25 mouse cellular contexts compared by ENCODE assay signal in the genomic region with DNA sequence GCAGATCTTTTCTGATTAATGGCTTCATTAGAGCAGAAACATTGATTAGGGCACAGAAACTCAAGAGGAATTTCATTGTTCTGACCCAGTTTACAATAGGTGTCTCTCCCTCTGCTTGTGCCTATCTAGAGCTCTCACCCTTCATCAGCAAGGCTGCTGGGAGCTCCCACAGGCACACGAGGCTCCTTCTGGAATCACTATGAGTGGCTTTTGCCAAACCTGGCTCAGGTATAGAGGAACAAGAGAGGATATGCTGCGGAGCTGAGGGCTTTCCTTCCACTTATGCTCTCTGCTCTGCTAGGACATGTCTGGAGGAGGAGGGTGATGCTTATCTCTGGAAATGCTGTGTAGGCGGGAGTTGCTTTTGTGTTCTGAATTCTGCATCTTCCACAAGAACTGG.
A peak's percentile ranks its signal among the peaks of the same experiment; 100 is the strongest.
DNase-seq lines count a peak whose midpoint lies in the region; ATAC-seq lines count a peak whose summit lies in the region.
"Had no signal": no experiment of that assay in that cellular context is flagged by ENCODE, and none has a peak within 500 bp of the region (broad histone marks: within the 10 kb centered on the region; RNA-seq: fewer than 3 reads in every experiment).

No protein-coding gene starts in this region.

- intact Hi-C loops in heart, postnatal 14 days (cut with DNase I): no loop called here

- ATAC-seq in frontal cortex, adult (ENCODE audit: low TSS enrichment): peak; percentile 52; the same call in 1 of the 2 replicates
- ATAC-seq: CD4-positive, CD25-positive, alpha-beta regulatory T cell, adult 4 months; forebrain, embryonic 13.5 days; forebrain, embryonic 15.5 days; forebrain, postnatal 0 days had no signal

- 68% methylated on average over 3 of the region's 3 CpGs for WGBS in heart, embryonic 10.5 days

- no peak for DNase-seq in frontal cortex, adult 2 months (ENCODE audit: extremely low spot score in 1 of 2, low spot score in 1 of 2)
- DNase-seq in heart, embryonic 10.5 days (ENCODE audit: low spot score): peak; percentile 56
- DNase-seq in heart, postnatal 14 days: no peak
- DNase-seq in Muller cell, postnatal 12 days (ENCODE audit: inconsistent ontology term): peak; percentile 13
- peak; percentile 1 for DNase-seq in gonadal fat pad, adult 2 months (ENCODE audit: low read depth)
- DNase-seq in embryo, embryonic 10 days (ENCODE audit: low spot score): no peak
- DNase-seq: adrenal gland, adult 2 months; adrenal gland, postnatal 10 days; adrenal gland, postnatal 25 days; B cell, adult 2 months; cerebellum, adult 11 months; cerebellum, adult 18-20 months; cerebellum, adult 8-10 months; cerebellum, adult 9-11 months; cerebellum, postnatal 14 days; cerebellum, postnatal 36 days; forebrain, postnatal 0 days had no signal

- H3K9me3 ChIP-seq in heart, embryonic 10.5 days: no peaks in the 10 kb centered on the region
- H3K9me3 ChIP-seq: embryonic facial prominence, embryonic 10.5 days; embryonic facial prominence, embryonic 12.5 days; forebrain, embryonic 13.5 days; forebrain, embryonic 15.5 days had no signal

- no peak overlapping the region for H3K27ac ChIP-seq in heart, embryonic 10.5 days
- H3K27ac ChIP-seq: embryonic facial prominence, embryonic 10.5 days; embryonic facial prominence, embryonic 12.5 days; forebrain, embryonic 13.5 days; forebrain, embryonic 15.5 days had no signal

- H3K36me3 ChIP-seq in heart, embryonic 10.5 days: no peaks in the 10 kb centered on the region
- H3K36me3 ChIP-seq: embryonic facial prominence, embryonic 10.5 days; embryonic facial prominence, embryonic 12.5 days; forebrain, embryonic 15.5 days; G1E had no signal

- no peaks in the 10 kb centered on the region for H3K27me3 ChIP-seq in heart, embryonic 10.5 days (ENCODE audit: insufficient read depth, poor library complexity, severe bottlenecking)
- H3K27me3 ChIP-seq: CH12.LX; embryonic facial prominence, embryonic 12.5 days; forebrain, embryonic 13.5 days; forebrain, embryonic 15.5 days had no signal

- H3K4me1 ChIP-seq in heart, embryonic 10.5 days: no peaks in the 10 kb centered on the region
- H3K4me1 ChIP-seq: embryonic facial prominence, embryonic 10.5 days; embryonic facial prominence, embryonic 12.5 days; forebrain, embryonic 13.5 days; forebrain, embryonic 15.5 days had no signal

- H3K4me3 ChIP-seq in heart, embryonic 10.5 days: no peak overlapping the region
- H3K4me3 ChIP-seq: embryonic facial prominence, embryonic 10.5 days; embryonic facial prominence, embryonic 12.5 days; forebrain, embryonic 13.5 days; forebrain, embryonic 15.5 days had no signal

Comparison
In these comparisons a context has a peak if more than half of its experiments do, and no peak if none do; other contexts are left out.
1. DNase-seq: peak in heart, embryonic 10.5 days (single experiment), Muller cell, postnatal 12 days (single experiment) and gonadal fat pad, adult 2 months (single experiment); none in frontal cortex, adult 2 months (0 of 2), heart, postnatal 14 days (0 of 2) and embryo, embryonic 10 days (single experiment).